In the genomic region with DNA sequence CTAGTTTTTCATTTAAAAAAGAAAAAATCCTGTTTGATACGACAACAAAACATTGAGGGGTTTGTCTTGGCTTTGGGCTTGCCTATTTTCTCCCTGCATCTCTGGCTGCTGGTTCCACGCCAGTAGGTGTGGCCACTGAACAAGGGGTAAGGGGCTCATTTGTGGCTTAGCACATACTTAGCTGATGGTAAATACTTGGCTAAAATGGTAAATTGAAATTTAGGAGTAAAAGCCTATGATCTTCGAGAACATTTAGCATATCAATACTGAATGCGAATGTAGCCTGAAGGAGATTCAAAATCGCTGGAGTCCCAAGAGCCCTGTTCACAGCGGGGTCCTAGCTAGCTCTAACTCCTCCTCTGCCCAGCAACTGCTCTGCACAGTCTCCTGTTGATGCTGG, we compare ENCODE assay signal across 22 mouse cellular contexts. TPM values are rescaled to one million over a fixed set of nuclear protein-coding genes. Genes with fewer than 3 reads are reported as not detected.
A peak's percentile ranks its signal among the peaks of the same experiment; 100 is the strongest.
DNase-seq lines count a peak whose midpoint lies in the region; ATAC-seq and TF ChIP-seq lines count a peak whose summit lies in the region.
"Had no signal": no experiment of that assay in that cellular context is flagged by ENCODE, and none has a peak within 500 bp of the region (broad histone marks: within the 10 kb centered on the region; RNA-seq: fewer than 3 reads in every experiment).

No protein-coding gene starts in this region.

- H3K4me1 ChIP-seq in embryonic facial prominence, embryonic 13.5 days: peaks cover 11% of the 10 kb centered on the region
- no peaks in the 10 kb centered on the region for H3K4me1 ChIP-seq in embryonic facial prominence, embryonic 10.5 days
- H3K4me1 ChIP-seq in heart, embryonic 10.5 days: peaks cover 11% of the 10 kb centered on the region
- H3K4me1 ChIP-seq in lung, embryonic 16.5 days (replicated peaks; ENCODE audit: control insufficient read depth, insufficient read depth, low read length): peaks cover 8% of the 10 kb centered on the region
- H3K4me1 ChIP-seq in lung, postnatal 0 days (ENCODE audit: insufficient read depth, low read depth, low read length): no peaks in the 10 kb centered on the region
- H3K4me1 ChIP-seq: hindbrain, embryonic 13.5 days; intestine, embryonic 15.5 days had no signal

- no peak for TF ChIP-seq CTCF in lung, postnatal 0 days (IDR thresholded peaks at IDR 0.05)
- TF ChIP-seq CTCF in brain, embryonic 14.5 days (IDR thresholded peaks at IDR 0.05; ENCODE audit: borderline replicate concordance, extremely low read depth, insufficient read depth, insufficient read length): no peak

- H3K27ac ChIP-seq in embryonic facial prominence, embryonic 13.5 days: no peak overlapping the region
- no peak overlapping the region for H3K27ac ChIP-seq in embryonic facial prominence, embryonic 10.5 days (replicated peaks)
- no peak overlapping the region for H3K27ac ChIP-seq in heart, embryonic 10.5 days
- no peak overlapping the region for H3K27ac ChIP-seq in lung, embryonic 16.5 days (ENCODE audit: low read length)
- H3K27ac ChIP-seq in lung, postnatal 0 days (ENCODE audit: low read length): no peak overlapping the region
- H3K27ac ChIP-seq: heart, embryonic 13.5 days; hindbrain, embryonic 13.5 days; intestine, embryonic 15.5 days had no signal

- ATAC-seq in embryonic facial prominence, embryonic 13.5 days (ENCODE audit: insufficient number of reproducible peaks, insufficient read depth, low FRiP score, low TSS enrichment, low read depth): no peak
- no peak for ATAC-seq in lung, embryonic 16.5 days (ENCODE audit: low read depth)
- no peak for ATAC-seq in lung, postnatal 0 days
- ATAC-seq: activated CD4-positive, CD25-positive, alpha-beta regulatory T cell, adult 4 months; CD4-positive, CD25-positive, alpha-beta regulatory T cell, adult 4 months; intestine, embryonic 15.5 days had no signal

- no peak for TF ChIP-seq POLR2A in brain, embryonic 14.5 days (IDR thresholded peaks at IDR 0.05; ENCODE audit: borderline replicate concordance, extremely low read depth, insufficient read depth, insufficient read length, poor library complexity, severe bottlenecking)

- H3K9me3 ChIP-seq in embryonic facial prominence, embryonic 13.5 days: no peaks in the 10 kb centered on the region
- no peaks in the 10 kb centered on the region for H3K9me3 ChIP-seq in embryonic facial prominence, embryonic 10.5 days
- no peaks in the 10 kb centered on the region for H3K9me3 ChIP-seq in heart, embryonic 10.5 days
- H3K9me3 ChIP-seq in lung, embryonic 16.5 days (ENCODE audit: control insufficient read depth, low read length): no peaks in the 10 kb centered on the region
- H3K9me3 ChIP-seq in lung, postnatal 0 days (ENCODE audit: low read length): no peaks in the 10 kb centered on the region
- H3K9me3 ChIP-seq: G1E; heart, embryonic 13.5 days; hindbrain, embryonic 13.5 days; intestine, embryonic 15.5 days had no signal

- no peak for TF ChIP-seq EP300 in lung, postnatal 0 days (IDR thresholded peaks at IDR 0.05)

- no peak for DNase-seq in embryonic facial prominence, embryonic 10.5 days (ENCODE audit: low spot score)
- DNase-seq in heart, embryonic 10.5 days (ENCODE audit: low spot score): peak; percentile 35
- no peak for DNase-seq in heart, postnatal 25 days (ENCODE audit: low spot score)
- DNase-seq in lung, postnatal 0 days (ENCODE audit: low spot score): no peak
- peak; percentile 68 for DNase-seq in brain, embryonic 14.5 days (ENCODE audit: low read depth)
- no peak for DNase-seq in urinary bladder, postnatal 14 days (ENCODE audit: low spot score)
- DNase-seq: adrenal gland, postnatal 14 days; B cell, adult 2 months; cerebellum, adult 18-20 months; gastrocnemius, adult 2 months; gastrocnemius, postnatal 25 days; heart, postnatal 4 days had no signal

- H3K4me2 ChIP-seq in embryonic facial prominence, embryonic 13.5 days: 0 out of 2 replicates have a peak overlapping the region, but pooled peaks have one; percentile 0
- H3K4me2 ChIP-seq in lung, embryonic 16.5 days (ENCODE audit: low read depth, low read length): 0 out of 2 replicates have a peak overlapping the region, but pooled peaks have one; percentile 13
- H3K4me2 ChIP-seq in lung, postnatal 0 days (replicated peaks; ENCODE audit: low read depth, low read length): no peak overlapping the region
- H3K4me2 ChIP-seq: heart, embryonic 13.5 days; hindbrain, embryonic 13.5 days; intestine, embryonic 15.5 days had no signal

- WGBS in embryonic facial prominence, embryonic 13.5 days: 25% methylated on average over 6 of the region's 6 CpGs
- WGBS in embryonic facial prominence, embryonic 10.5 days: 49% methylated on average over 6 of the region's 6 CpGs
- 48% methylated on average over 6 of the region's 6 CpGs for WGBS in heart, embryonic 10.5 days
- WGBS in lung, embryonic 16.5 days: 36% methylated on average over 6 of the region's 6 CpGs
- 39% methylated on average over 6 of the region's 6 CpGs for WGBS in lung, postnatal 0 days

- no peaks in the 10 kb centered on the region for H3K36me3 ChIP-seq in embryonic facial prominence, embryonic 13.5 days
- H3K36me3 ChIP-seq in embryonic facial prominence, embryonic 10.5 days (replicated peaks): no peaks in the 10 kb centered on the region
- H3K36me3 ChIP-seq in heart, embryonic 10.5 days: no peaks in the 10 kb centered on the region
- H3K36me3 ChIP-seq in lung, embryonic 16.5 days (ENCODE audit: control insufficient read depth, insufficient read depth, low read length): no peaks in the 10 kb centered on the region
- no peaks in the 10 kb centered on the region for H3K36me3 ChIP-seq in lung, postnatal 0 days (ENCODE audit: insufficient read depth, low read length)
- H3K36me3 ChIP-seq: G1E; heart, embryonic 13.5 days; hindbrain, embryonic 13.5 days; intestine, embryonic 15.5 days had no signal

- intact Hi-C loops in heart, postnatal 25 days (cut with DNase I): no loop called here

- H3K27me3 ChIP-seq in embryonic facial prominence, embryonic 13.5 days: no peaks in the 10 kb centered on the region
- H3K27me3 ChIP-seq in embryonic facial prominence, embryonic 10.5 days (replicated peaks; ENCODE audit: low read depth, poor library complexity, severe bottlenecking): no peaks in the 10 kb centered on the region
- no peaks in the 10 kb centered on the region for H3K27me3 ChIP-seq in heart, embryonic 10.5 days (ENCODE audit: insufficient read depth, poor library complexity, severe bottlenecking)
- H3K27me3 ChIP-seq in lung, embryonic 16.5 days (ENCODE audit: control insufficient read depth, insufficient read depth, low read depth, low read length): no peaks in the 10 kb centered on the region
- H3K27me3 ChIP-seq in lung, postnatal 0 days (replicated peaks; ENCODE audit: insufficient read depth, low read length): no peaks in the 10 kb centered on the region
- H3K27me3 ChIP-seq: heart, embryonic 13.5 days; hindbrain, embryonic 13.5 days; intestine, embryonic 15.5 days had no signal

- no peak overlapping the region for H3K9ac ChIP-seq in embryonic facial prominence, embryonic 13.5 days
- H3K9ac ChIP-seq in lung, embryonic 16.5 days (ENCODE audit: low read length): 0 out of 2 replicates have a peak overlapping the region, but pooled peaks have one; percentile 15
- H3K9ac ChIP-seq in lung, postnatal 0 days (replicated peaks; ENCODE audit: low read depth): no peak overlapping the region
- H3K9ac ChIP-seq: heart, embryonic 13.5 days; hindbrain, embryonic 13.5 days; intestine, embryonic 15.5 days had no signal

- no peak overlapping the region for H3K4me3 ChIP-seq in embryonic facial prominence, embryonic 13.5 days
- H3K4me3 ChIP-seq in embryonic facial prominence, embryonic 10.5 days: no peak overlapping the region
- H3K4me3 ChIP-seq in heart, embryonic 10.5 days: no peak overlapping the region
- H3K4me3 ChIP-seq in lung, embryonic 16.5 days (ENCODE audit: low read length): no peak overlapping the region
- H3K4me3 ChIP-seq in lung, postnatal 0 days (ENCODE audit: low read depth, low read length): no peak overlapping the region
- H3K4me3 ChIP-seq: gastrocnemius, adult 2 months; heart, embryonic 13.5 days; hindbrain, embryonic 13.5 days; intestine, embryonic 15.5 days had no signal

RNA-seq across cellular contexts. Expression of a gene that starts 40.4 kb away (rescaled TPM):
- polyA plus RNA-seq in embryonic facial prominence, embryonic 13.5 days (2015; fragmentation: Nextera tagmentation; extraction: Ambion mirVana): 0.21 and 0.31 TPM in 2 replicates
- polyA plus RNA-seq in embryonic facial prominence, embryonic 10.5 days (2016; fragmentation: Nextera tagmentation; extraction: Ambion mirVana): 0.20 and 0.29 TPM in 2 replicates
- polyA plus RNA-seq in heart, embryonic 10.5 days (2016; fragmentation: Nextera tagmentation; extraction: Ambion mirVana): 0.20 and 0.27 TPM in 2 replicates
- total RNA-seq in heart, postnatal 25 days (2021): under 1 TPM in 1 of 2 experiments, not detected in 1; 0.08 TPM
- polyA plus RNA-seq in lung, embryonic 16.5 days (2015; fragmentation: Nextera tagmentation; extraction: Ambion mirVana): 0.28 and 0.46 TPM in 2 replicates
- polyA plus RNA-seq in lung, postnatal 0 days (2015; fragmentation: Nextera tagmentation; extraction: Ambion mirVana): 0.81 and 1.3 TPM in 2 replicates
- 0.27 and 0.28 TPM in 2 replicates for polyA plus RNA-seq in brain, embryonic 14.5 days (2012; rRNA removed)
- total RNA-seq: adrenal gland, postnatal 14 days; gastrocnemius, postnatal 25 days; granulocyte monocyte progenitor cell, adult 5-6 weeks; heart, adult 8-10 months had no signal
- polyA plus RNA-seq: activated CD4-positive, CD25-positive, alpha-beta regulatory T cell, adult 4 months; CD4-positive, CD25-positive, alpha-beta regulatory T cell, adult 4 months; G1E had no signal

Comparison
In these comparisons a context has a peak if more than half of its experiments do, and no peak if none do; other contexts are left out.
1. DNase-seq: peak in heart, embryonic 10.5 days (single experiment) and brain, embryonic 14.5 days (single experiment); none in embryonic facial prominence, embryonic 10.5 days (single experiment), heart, postnatal 25 days (single experiment), lung, postnatal 0 days (single experiment) and urinary bladder, postnatal 14 days (single experiment).